Mouse (Mus musculus) liver, embryonic 13.5 days (tissue): ENCODE data around the gene B4gat1. TPM values are rescaled to one million over a fixed set of nuclear protein-coding genes. Genes with fewer than 3 reads are reported as not detected.
"Not testable (repeated sequence)": the region's sequence is repeated elsewhere in the genome, so short reads cannot be mapped to it uniquely, and the experiment has no call there.

Experiments used
- ATAC-seq: fragments of 200-750 bp; cut with Nextera tagmentation; 2 replicates; pipeline ENCODE4 v1.8.0; 2017; ENCODE audit warnings: low read depth, mild to moderate bottlenecking, moderate number of reproducible peaks, moderate library complexity
- DNase-seq: peaks from one replicate; pipeline ENCODE4 v3.0.0; 2022
- H3K27ac ChIP-seq: fragments of 300-500 bp; sonication (generic); 2 replicates; pipeline ENCODE4 v1.5.1; 2015; ENCODE audit warnings: moderate library complexity, mild to moderate bottlenecking, inconsistent platforms
- H3K27me3 ChIP-seq: fragments of 300-500 bp; sonication (generic); 2 replicates; pipeline ENCODE4 v1.6.1; 2015; ENCODE audit warnings: mild to moderate bottlenecking, inconsistent platforms
- H3K36me3 ChIP-seq: fragments of 300-500 bp; sonication (generic); 2 replicates; pipeline ENCODE4 v1.6.1; 2015; ENCODE audit warnings: mild to moderate bottlenecking, inconsistent platforms
- H3K4me1 ChIP-seq: fragments of 300-500 bp; sonication (generic); replicated peaks from 2 replicates; pipeline ENCODE4 v1.6.1; 2015; ENCODE audit warnings: inconsistent platforms
- H3K4me2 ChIP-seq: fragments of 300-500 bp; sonication (generic); 2 replicates; pipeline ENCODE4 v1.6.1; 2015; ENCODE audit warnings: inconsistent platforms, mild to moderate bottlenecking, moderate library complexity
- H3K4me3 ChIP-seq: fragments of 300-500 bp; sonication (generic); replicated peaks from 2 replicates; pipeline ENCODE4 v1.5.1; 2015; ENCODE audit warnings: mild to moderate bottlenecking, inconsistent platforms
- H3K9ac ChIP-seq: fragments of 300-500 bp; sonication (generic); 2 replicates; pipeline ENCODE4 v1.6.1; 2015; ENCODE audit warnings: mild to moderate bottlenecking, inconsistent platforms
- H3K9me3 ChIP-seq: fragments of 300-500 bp; sonication (generic); replicated peaks from 2 replicates; pipeline ENCODE4 v1.6.1; 2016; ENCODE audit warnings: inconsistent platforms
- WGBS: fragments of 180-500 bp; shearing (Covaris S2); methylation state at CpG from one replicate; pipeline ENCODE4 v1.1.7; 2015; ENCODE audit not compliant: insufficient replicate concordance; 5-methylcytosine and 5-hydroxymethylcytosine counted together
- polyA plus RNA-seq: library from polyadenylated mRNA; unstranded; fragments of >200 nt; fragmentation: Nextera tagmentation; extraction: Ambion mirVana; gene quantifications from 2 replicates; pipeline ENCODE4 v1.2.1, GENCODE M21; 2015

Gene B4gat1
- 9.3 and 10.9 TPM in 2 replicates for polyA plus RNA-seq

DNA sequence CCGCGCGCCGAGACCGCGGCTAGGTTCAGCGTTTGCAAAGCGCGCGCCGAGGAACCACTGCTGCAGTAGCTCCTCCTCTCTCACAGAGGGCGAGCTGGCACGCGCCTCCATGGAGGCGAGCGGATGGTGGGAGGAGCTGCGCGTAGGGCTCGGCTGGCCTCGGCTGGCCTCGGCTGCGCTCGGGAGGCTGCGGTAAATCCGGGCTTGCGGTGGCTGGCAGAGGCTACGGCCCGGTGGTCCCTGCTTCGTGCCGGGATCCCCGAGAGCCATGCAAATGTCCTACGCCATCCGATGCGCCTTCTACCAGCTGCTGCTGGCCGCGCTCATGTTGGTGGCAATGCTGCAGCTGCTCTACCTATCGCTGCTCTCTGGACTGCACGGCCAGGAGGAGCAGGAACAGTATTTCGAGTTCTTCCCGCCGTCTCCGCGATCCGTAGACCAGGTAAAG lies at the start of gene B4gat1, which contains the start of gene AC124502.3:
B4gat1 (plus strand) TSS at position 118 of the 448 bp plus-strand sequence.
AC124502.3 (plus strand) TSS at position 183 of the 448 bp plus-strand sequence.
- peak within 1 kb of the TSS; percentile 62; the same call in 1 of the 2 replicates for H3K27ac ChIP-seq
- peaks cover 6% of the 10 kb centered on the region; the same call in 1 of the 2 replicates for H3K36me3 ChIP-seq
- peak within 1 kb of the TSS; percentile 80 for H3K9ac ChIP-seq
- H3K9me3 ChIP-seq = no peaks in the 10 kb centered on the region
- no peaks in the 10 kb centered on the region for H3K27me3 ChIP-seq
- peak within 1 kb of the TSS; percentile 95 for H3K4me2 ChIP-seq
- ATAC-seq (peak; percentile 75), DNase-seq (peak; percentile 75)
- peaks cover 45% of the 10 kb centered on the region for H3K4me1 ChIP-seq
- H3K4me3 ChIP-seq = peak within 1 kb of the TSS; percentile 75
- under 1% methylated on average over 40 of the region's 44 CpGs for WGBS

DNA sequence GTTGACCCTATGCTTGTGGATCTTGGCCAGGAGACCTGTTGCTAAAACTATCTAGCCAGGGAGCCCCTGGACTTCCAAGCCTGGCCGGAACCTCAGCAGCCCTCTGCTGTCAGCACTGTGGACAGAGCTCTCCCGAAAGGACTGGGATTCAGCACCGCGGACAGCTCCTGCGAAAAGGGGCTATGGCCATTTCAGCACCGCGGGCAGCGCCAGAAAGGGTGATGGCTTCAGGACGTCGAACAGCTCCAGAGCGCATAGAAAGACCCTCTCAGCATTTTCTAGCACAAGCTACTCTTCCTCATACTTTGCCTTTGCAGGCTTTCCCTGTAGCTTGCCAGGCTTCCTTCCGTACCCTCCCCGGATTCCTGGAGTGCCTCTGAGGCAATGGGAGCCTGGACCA lies 49.6 kb upstream of the B4gat1 start:
- 5% methylated on average over 13 of the region's 13 CpGs for WGBS
- no peak overlapping the region for H3K4me2 ChIP-seq
- no peaks in the 10 kb centered on the region for H3K4me1 ChIP-seq
- ATAC-seq (no peak), DNase-seq (peak; percentile 73)
- H3K27me3 ChIP-seq = peaks cover 71% of the 10 kb centered on the region
- no peak overlapping the region for H3K4me3 ChIP-seq
- no peaks in the 10 kb centered on the region for H3K9me3 ChIP-seq
- H3K9ac ChIP-seq = no peak overlapping the region
- no peak overlapping the region for H3K27ac ChIP-seq
- H3K36me3 ChIP-seq = no peaks in the 10 kb centered on the region

DNA sequence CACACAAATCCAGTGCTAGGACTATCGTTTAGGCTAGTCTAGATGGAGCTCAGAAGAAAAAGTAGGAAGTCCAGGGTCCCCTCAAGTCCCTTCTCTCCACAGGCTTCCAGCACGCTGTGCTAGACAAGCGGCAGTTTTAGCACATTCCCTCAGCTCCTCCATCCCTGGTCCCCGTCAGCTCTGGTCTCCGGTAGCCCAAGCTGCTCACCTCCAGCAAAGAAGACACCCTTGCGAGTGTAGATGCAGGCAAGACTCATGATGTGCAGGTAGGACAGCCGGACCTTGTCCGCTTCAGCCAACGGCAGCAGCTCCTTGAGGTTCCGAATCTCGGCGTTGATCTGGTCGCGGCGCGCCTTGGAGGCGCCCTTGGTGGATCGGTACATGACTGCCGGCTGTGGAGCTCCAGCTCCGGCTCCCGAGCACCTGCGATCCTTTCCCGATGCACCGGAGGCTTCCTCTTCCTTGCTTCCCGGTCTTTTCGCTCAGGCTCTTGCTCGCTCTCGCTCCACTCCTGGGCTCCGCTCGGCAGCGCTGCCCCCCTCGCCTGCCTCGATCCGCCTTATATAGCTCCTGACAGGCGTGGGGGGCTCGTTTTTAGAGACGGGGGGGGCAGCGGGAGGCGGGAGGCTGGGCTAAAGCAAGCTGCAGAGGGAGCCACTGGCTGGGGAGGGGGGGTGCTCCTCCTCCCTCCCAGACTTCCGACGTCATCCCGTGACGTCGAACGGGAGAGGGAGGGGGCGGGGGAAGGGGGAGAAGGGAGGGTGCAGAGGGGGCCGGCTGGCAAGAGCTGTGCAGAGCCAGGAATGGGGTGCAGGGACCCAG lies 49.0 kb upstream of the B4gat1 start:
- Histone ChIP-seq H3K4me3 (no peak overlapping the region), H3K4me1 (no peaks in the 10 kb centered on the region), H3K27me3 (peaks cover 65% of the 10 kb centered on the region), H3K9ac (no peak overlapping the region), H3K36me3 (no peaks in the 10 kb centered on the region), H3K4me2 (no peak overlapping the region), H3K9me3 (no peaks in the 10 kb centered on the region), H3K27ac (no peak overlapping the region)
- WGBS = 22% methylated on average over 46 of the region's 47 CpGs
- DNase-seq (no peak), ATAC-seq (no peak)

DNA sequence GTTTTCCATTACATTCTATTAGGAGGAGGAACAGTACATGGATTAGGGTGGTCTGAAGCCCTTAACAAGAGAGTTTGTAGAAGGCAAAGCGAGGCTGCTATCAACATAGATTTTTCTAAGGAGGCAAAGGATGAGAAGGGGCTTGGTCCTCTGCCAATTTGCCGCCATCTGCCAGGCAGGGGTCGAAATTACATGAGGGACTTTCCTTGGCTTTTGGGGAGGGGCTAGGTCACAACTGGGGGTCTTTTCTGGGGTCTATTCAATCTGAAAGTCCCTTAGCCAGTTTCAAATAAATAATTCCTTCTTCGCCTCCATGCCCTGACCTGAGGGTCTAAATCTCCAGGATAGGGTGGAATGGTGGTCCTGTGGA lies 48.4 kb upstream of the B4gat1 start, which contains the start of gene Npas4:
Npas4 (minus strand) TSS at position 61 of the 370 bp plus-strand sequence.
- DNase-seq (no peak), ATAC-seq (no peak)
- WGBS = 18% methylated on average over 4 of the region's 4 CpGs
- H3K4me2 ChIP-seq = no peak within 1 kb of the TSS
- H3K9me3 ChIP-seq = no peaks in the 10 kb centered on the region
- no peaks in the 10 kb centered on the region for H3K36me3 ChIP-seq
- H3K27me3 ChIP-seq = peaks cover 59% of the 10 kb centered on the region
- no peak within 1 kb of the TSS for H3K9ac ChIP-seq
- H3K4me3 ChIP-seq = no peak within 1 kb of the TSS
- H3K27ac ChIP-seq = no peak within 1 kb of the TSS
- H3K4me1 ChIP-seq = no peaks in the 10 kb centered on the region

GRCm38 (mm10) chr19:4990716-4991115 lies 47.9 kb upstream of the B4gat1 start:
- no peak overlapping the region for H3K9ac ChIP-seq
- no peaks in the 10 kb centered on the region for H3K36me3 ChIP-seq
- H3K4me3 ChIP-seq = no peak overlapping the region
- 2% methylated on average over 22 of the region's 22 CpGs for WGBS
- peaks cover 54% of the 10 kb centered on the region for H3K27me3 ChIP-seq
- DNase-seq = no peak
- H3K27ac ChIP-seq = no peak overlapping the region
- no peaks in the 10 kb centered on the region for H3K9me3 ChIP-seq
- H3K4me1 ChIP-seq = no peaks in the 10 kb centered on the region
- no peak overlapping the region for H3K4me2 ChIP-seq
- ATAC-seq = no peak

GRCm38 (mm10) chr19:4992371-4992770 lies 46.3 kb upstream of the B4gat1 start:
- DNase-seq = no peak
- H3K4me1 ChIP-seq = no peaks in the 10 kb centered on the region
- H3K36me3 ChIP-seq = no peaks in the 10 kb centered on the region

GRCm38 (mm10) chr19:4992904-4993303 lies 45.7 kb upstream of the B4gat1 start:
- ATAC-seq (no peak), DNase-seq (no peak)
- H3K9ac ChIP-seq = no peak overlapping the region
- no peak overlapping the region for H3K4me3 ChIP-seq
- 1% methylated on average over 9 of the region's 9 CpGs for WGBS
- no peak overlapping the region for H3K27ac ChIP-seq
- no peak overlapping the region for H3K4me2 ChIP-seq
- H3K27me3 ChIP-seq = peaks cover 60% of the 10 kb centered on the region
- no peaks in the 10 kb centered on the region for H3K9me3 ChIP-seq
- no peaks in the 10 kb centered on the region for H3K36me3 ChIP-seq
- no peaks in the 10 kb centered on the region for H3K4me1 ChIP-seq

More at GRCm38 (mm10) chr19:4992371-4992770, 46.3 kb upstream of the B4gat1 start:
- Histone ChIP-seq H3K9me3 (no peaks in the 10 kb centered on the region), H3K27me3 (peaks cover 55% of the 10 kb centered on the region), H3K9ac (no peak overlapping the region), H3K27ac (no peak overlapping the region), H3K4me2 (no peak overlapping the region), H3K4me3 (no peak overlapping the region)
- ATAC-seq = no peak
- 9% methylated on average over 8 of the region's 8 CpGs for WGBS

DNA sequence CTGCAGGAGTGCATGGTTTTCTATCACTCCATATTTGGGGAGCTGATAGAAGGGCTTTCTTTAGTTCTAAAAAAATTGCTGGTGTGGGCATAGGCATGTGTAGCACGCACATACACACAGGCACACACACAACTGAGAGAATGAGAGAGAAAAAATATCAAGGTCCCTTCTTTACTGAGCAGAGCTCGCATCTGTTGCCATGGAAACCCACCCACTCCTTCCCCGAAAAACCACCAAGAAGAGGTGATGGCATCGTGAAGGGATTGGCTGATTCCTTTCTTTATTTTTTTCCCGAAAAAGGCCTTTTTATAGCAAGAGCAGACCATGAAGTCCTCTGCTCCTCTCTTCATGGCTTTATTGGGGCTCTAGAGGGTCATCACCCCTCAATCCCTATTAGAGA lies 44.6 kb upstream of the B4gat1 start:
- no peaks in the 10 kb centered on the region for H3K9me3 ChIP-seq
- WGBS = 42% methylated on average over 5 of the region's 5 CpGs
- no peak for ATAC-seq
- no peaks in the 10 kb centered on the region for H3K36me3 ChIP-seq
- no peak overlapping the region for H3K9ac ChIP-seq
- H3K27ac ChIP-seq = no peak overlapping the region
- H3K27me3 ChIP-seq = peaks cover 69% of the 10 kb centered on the region
- H3K4me3 ChIP-seq = no peak overlapping the region
- H3K4me1 ChIP-seq = no peaks in the 10 kb centered on the region
- no peak for DNase-seq
- no peak overlapping the region for H3K4me2 ChIP-seq

DNA sequence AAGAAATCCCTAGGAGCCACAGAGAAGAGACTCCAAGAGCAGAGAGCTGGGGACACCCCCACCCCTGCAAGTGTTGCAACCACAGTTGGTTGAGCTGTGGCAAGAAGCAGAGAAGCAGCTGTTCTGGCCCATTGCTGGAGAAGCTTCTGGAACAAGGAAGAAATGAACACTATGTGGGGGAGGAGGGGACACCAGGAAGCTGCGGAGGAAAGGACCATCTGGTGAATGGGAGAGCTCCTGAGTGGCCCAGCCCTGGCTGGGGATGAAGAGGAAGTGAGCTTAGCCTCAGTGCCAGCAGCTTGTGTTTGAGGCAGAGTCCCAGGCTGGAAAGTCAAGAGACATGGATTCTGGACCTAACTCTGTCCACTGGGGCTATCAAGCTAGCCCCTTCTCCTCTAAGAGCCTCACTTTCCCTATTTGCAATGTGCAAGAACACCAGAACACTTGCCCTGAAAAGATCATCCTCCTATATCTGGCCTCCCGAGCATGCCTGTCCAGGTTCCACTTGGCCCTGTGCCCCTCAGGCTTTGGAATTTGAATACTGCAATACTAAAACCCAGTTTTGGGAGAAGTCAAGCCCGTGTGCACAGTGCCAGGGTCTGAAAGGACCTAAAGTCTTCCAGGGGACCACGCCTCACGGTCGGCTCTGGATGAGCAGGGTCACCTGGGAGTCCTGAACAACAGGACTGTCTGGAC lies 39.0 kb upstream of the B4gat1 start:
- DNase-seq (no peak), ATAC-seq (no peak)
- Histone ChIP-seq H3K9me3 (no peaks in the 10 kb centered on the region), H3K9ac (no peak overlapping the region), H3K27me3 (peaks cover 52% of the 10 kb centered on the region), H3K4me1 (peaks cover 7% of the 10 kb centered on the region; the same call in 1 of the 2 replicates), H3K4me3 (no peak overlapping the region), H3K36me3 (no peaks in the 10 kb centered on the region), H3K27ac (no peak overlapping the region), H3K4me2 (no peak overlapping the region)
- 49% methylated on average over 6 of the region's 6 CpGs for WGBS

DNA sequence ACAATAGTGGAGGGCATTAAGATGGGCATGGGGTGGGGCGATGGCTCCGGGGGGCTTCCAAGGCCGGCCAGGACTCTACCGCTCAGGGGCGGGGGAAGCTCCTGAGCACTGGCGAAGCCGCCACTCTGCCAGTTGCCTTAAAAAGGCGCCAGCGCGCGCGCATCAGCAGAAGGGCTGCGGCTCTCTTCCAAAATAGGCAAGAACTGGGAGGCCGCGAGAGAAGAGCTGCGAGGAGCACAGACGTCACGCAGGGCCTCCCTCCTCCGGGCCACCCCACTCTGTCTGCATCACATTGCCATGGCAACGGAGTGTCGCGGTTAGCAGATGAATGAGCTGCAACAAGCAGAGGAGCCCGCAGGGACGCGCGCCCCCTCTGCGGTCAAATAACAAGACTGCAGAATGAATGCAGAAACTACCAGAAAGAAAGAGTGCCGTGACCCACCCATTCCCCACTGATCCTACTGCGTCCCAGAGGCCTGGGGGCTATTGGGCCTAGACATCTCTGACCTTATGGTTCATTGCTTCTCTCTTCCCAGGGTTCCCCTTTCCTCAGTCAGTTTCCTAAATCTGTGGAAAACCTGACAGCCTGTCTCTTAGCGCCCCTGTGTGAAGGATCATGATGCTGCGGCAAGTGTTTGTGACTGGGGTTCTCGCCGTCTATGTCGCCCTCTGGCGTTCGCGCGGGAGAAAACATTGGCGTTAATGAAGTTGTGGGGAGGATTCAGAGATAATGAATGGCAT lies 36.8 kb upstream of the B4gat1 start:
- Histone ChIP-seq H3K27ac (no peak overlapping the region), H3K9ac (no peak overlapping the region), H3K4me3 (no peak overlapping the region), H3K4me1 (peaks cover 7% of the 10 kb centered on the region; the same call in 1 of the 2 replicates), H3K9me3 (no peaks in the 10 kb centered on the region), H3K27me3 (peaks cover 45% of the 10 kb centered on the region), H3K36me3 (no peaks in the 10 kb centered on the region), H3K4me2 (peak overlapping the region; percentile 33)
- ATAC-seq (no peak; the same call in 1 of the 2 replicates), DNase-seq (peak; percentile 45)
- 4% methylated on average over 39 of the region's 39 CpGs for WGBS

DNA sequence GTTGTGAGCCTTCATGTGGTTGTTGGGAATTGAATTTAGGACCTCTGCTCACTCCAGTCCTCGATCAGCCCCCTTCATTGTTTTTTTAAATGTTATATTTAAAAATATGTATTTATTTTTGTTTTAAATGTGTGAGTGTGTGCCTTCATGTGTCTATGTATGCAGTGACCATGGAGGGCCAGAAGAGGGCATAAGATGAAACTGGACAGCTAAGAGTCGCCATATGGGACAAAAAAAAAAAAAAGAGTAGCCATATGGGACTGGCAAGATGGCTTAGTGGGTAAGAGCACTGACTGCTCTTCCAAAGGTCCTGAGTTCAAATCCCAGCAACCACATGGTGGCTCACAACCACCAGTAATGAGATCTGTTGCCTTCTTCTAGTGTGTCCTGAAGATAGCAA lies 35.0 kb upstream of the B4gat1 start:
- H3K9ac ChIP-seq, H3K36me3 ChIP-seq, DNase-seq, H3K27ac ChIP-seq, H3K4me2 ChIP-seq, H3K4me1 ChIP-seq, H3K9me3 ChIP-seq, ATAC-seq, H3K4me3 ChIP-seq: not testable (repeated sequence)
- peaks cover 32% of the 10 kb centered on the region for H3K27me3 ChIP-seq
- 20% methylated on average over 2 of the region's 2 CpGs for WGBS
